Mouse (Mus musculus) midbrain, embryonic 14.5 days (tissue): Measurements from ENCODE around the gene Ssbp3. TPM values are rescaled to one million over a fixed set of nuclear protein-coding genes. Genes with fewer than 3 reads are reported as not detected.

ENCODE experiments used
- ATAC-seq: fragments of 200-750 bp; cut with Nextera tagmentation; 2 replicates; pipeline ENCODE4 v1.8.0; 2017; ENCODE audit warnings: moderate number of reproducible peaks, moderate library complexity; ENCODE audit not compliant: low FRiP score, low TSS enrichment
- DNase-seq: peaks from one replicate; pipeline ENCODE4 v3.0.0-alpha.2; 2015
- H3K27ac ChIP-seq: fragments of 300-500 bp; sonication (generic); replicated peaks from 2 replicates; pipeline ENCODE4 v1.5.1; 2014; ENCODE audit warnings: mild to moderate bottlenecking, low read depth, low read length, moderate library complexity
- H3K27me3 ChIP-seq: fragments of 300-500 bp; sonication (generic); 2 replicates; pipeline ENCODE4 v1.6.1; 2014; ENCODE audit warnings: low read length, control low read depth, mixed read lengths; ENCODE audit not compliant: control insufficient read depth, insufficient read depth
- H3K36me3 ChIP-seq: fragments of 300-500 bp; sonication (generic); 2 replicates; pipeline ENCODE4 v1.6.1; 2014; ENCODE audit warnings: low read length, control low read depth; ENCODE audit not compliant: control insufficient read depth, insufficient read depth
- H3K4me1 ChIP-seq: fragments of 300-500 bp; sonication (generic); 2 replicates; pipeline ENCODE4 v1.6.1; 2014; ENCODE audit warnings: mild to moderate bottlenecking, antibody characterized with exemption, low read length, control low read depth; ENCODE audit not compliant: control insufficient read depth, insufficient read depth
- H3K4me2 ChIP-seq: fragments of 300-500 bp; sonication (generic); 2 replicates; pipeline ENCODE4 v1.6.1; 2014; ENCODE audit warnings: mild to moderate bottlenecking, low read length, moderate library complexity
- H3K4me3 ChIP-seq: fragments of 300-500 bp; sonication (generic); replicated peaks from 2 replicates; pipeline ENCODE4 v1.5.1; 2014; ENCODE audit warnings: low read depth, low read length
- H3K9ac ChIP-seq: fragments of 300-500 bp; sonication (generic); replicated peaks from 2 replicates; pipeline ENCODE4 v1.6.1; 2014; ENCODE audit warnings: mild to moderate bottlenecking, low read length, moderate library complexity
- H3K9me3 ChIP-seq: fragments of 300-500 bp; sonication (generic); 2 replicates; pipeline ENCODE4 v1.6.1; 2016; ENCODE audit warnings: low read length, control low read depth, mixed read lengths; ENCODE audit not compliant: control insufficient read depth
- WGBS: fragments of 180-500 bp; shearing (Covaris S2); extraction: QIAGEN DNeasy Blood & Tissue Kit; methylation state at CpG from one replicate; pipeline ENCODE4 v1.1.7; 2014; 5-methylcytosine and 5-hydroxymethylcytosine counted together
- polyA plus RNA-seq: library from polyadenylated mRNA; unstranded; fragments of >200 nt; fragmentation: Nextera tagmentation; extraction: Ambion mirVana; gene quantifications from 2 replicates; pipeline ENCODE4 v1.2.1, GENCODE M21; 2014

The Ssbp3 gene
- polyA plus RNA-seq, 1 experiment from 2014 or later = 147 TPM

GRCm38 (mm10) chr4:106966443-106966842 lies 55.9 kb downstream of the Ssbp3 start:
- no peak overlapping the region for H3K4me2 ChIP-seq
- no peak overlapping the region for H3K4me3 ChIP-seq
- no peak for DNase-seq
- no peak for ATAC-seq
- H3K9ac ChIP-seq = no peak overlapping the region
- 77% methylated on average over 3 of the region's 3 CpGs for WGBS
- peaks cover 10% of the 10 kb centered on the region for H3K4me1 ChIP-seq
- no peaks in the 10 kb centered on the region for H3K27me3 ChIP-seq
- H3K27ac ChIP-seq = no peak overlapping the region
- no peaks in the 10 kb centered on the region for H3K9me3 ChIP-seq
- no peaks in the 10 kb centered on the region for H3K36me3 ChIP-seq

- Histone ChIP-seq H3K9ac (no peak overlapping the region), H3K4me3 (no peak overlapping the region), H3K27me3 (no peaks in the 10 kb centered on the region), H3K4me1 (peaks cover 26% of the 10 kb centered on the region), H3K4me2 (no peak overlapping the region), H3K36me3 (no peaks in the 10 kb centered on the region), H3K9me3 (no peaks in the 10 kb centered on the region), H3K27ac (no peak overlapping the region)
- DNase-seq (no peak), ATAC-seq (no peak)
- WGBS = 64% methylated on average over 8 of the region's 8 CpGs
Measured at GRCm38 (mm10) chr4:106968910-106969309, 58.4 kb downstream of the Ssbp3 start.

GRCm38 (mm10) chr4:106970786-106971185 lies 60.3 kb downstream of the Ssbp3 start:
- Histone ChIP-seq H3K4me1 (peaks cover 42% of the 10 kb centered on the region), H3K9me3 (no peaks in the 10 kb centered on the region), H3K9ac (no peak overlapping the region), H3K36me3 (no peaks in the 10 kb centered on the region), H3K4me2 (no peak overlapping the region), H3K27me3 (no peaks in the 10 kb centered on the region), H3K27ac (no peak overlapping the region), H3K4me3 (no peak overlapping the region)
- 91% methylated on average over 7 of the region's 7 CpGs for WGBS
- ATAC-seq (no peak), DNase-seq (no peak)

GRCm38 (mm10) chr4:106972061-106972460 lies 61.6 kb downstream of the Ssbp3 start:
- Histone ChIP-seq H3K9ac (no peak overlapping the region), H3K27me3 (no peaks in the 10 kb centered on the region), H3K9me3 (no peaks in the 10 kb centered on the region), H3K4me3 (no peak overlapping the region), H3K27ac (no peak overlapping the region), H3K4me1 (peaks cover 55% of the 10 kb centered on the region), H3K36me3 (no peaks in the 10 kb centered on the region), H3K4me2 (no peak overlapping the region)
- ATAC-seq (no peak), DNase-seq (no peak)
- 95% methylated on average over 4 of the region's 4 CpGs for WGBS

GRCm38 (mm10) chr4:106972461-106973384 lies 62.2 kb downstream of the Ssbp3 start:
- Histone ChIP-seq H3K9ac (no peak overlapping the region), H3K4me1 (peaks cover 62% of the 10 kb centered on the region), H3K9me3 (no peaks in the 10 kb centered on the region), H3K27me3 (no peaks in the 10 kb centered on the region), H3K4me3 (no peak overlapping the region), H3K36me3 (no peaks in the 10 kb centered on the region), H3K4me2 (no peak overlapping the region), H3K27ac (0 out of 2 replicates have a peak overlapping the region, but pooled peaks have one; percentile 20)
- ATAC-seq = no peak
- WGBS = 71% methylated on average over 15 of the region's 15 CpGs
- no peak for DNase-seq

- Histone ChIP-seq H3K4me3 (no peak overlapping the region), H3K9ac (no peak overlapping the region), H3K27ac (no peak overlapping the region), H3K4me1 (peaks cover 80% of the 10 kb centered on the region), H3K36me3 (no peaks in the 10 kb centered on the region), H3K9me3 (no peaks in the 10 kb centered on the region), H3K4me2 (no peak overlapping the region), H3K27me3 (no peaks in the 10 kb centered on the region)
- DNase-seq (no peak), ATAC-seq (no peak)
- WGBS = 64% methylated on average over 6 of the region's 6 CpGs
Measured at GRCm38 (mm10) chr4:106975324-106975723, 64.8 kb downstream of the Ssbp3 start.

GRCm38 (mm10) chr4:106975890-106976289 lies 65.4 kb downstream of the Ssbp3 start:
- no peak overlapping the region; the same call in 1 of the 2 replicates for H3K9ac ChIP-seq
- peaks cover 86% of the 10 kb centered on the region for H3K4me1 ChIP-seq
- H3K4me3 ChIP-seq = no peak overlapping the region
- no peaks in the 10 kb centered on the region for H3K9me3 ChIP-seq
- no peak for DNase-seq
- 53% methylated on average over 4 of the region's 4 CpGs for WGBS
- no peaks in the 10 kb centered on the region for H3K27me3 ChIP-seq
- no peak for ATAC-seq
- no peak overlapping the region for H3K4me2 ChIP-seq
- 0 out of 2 replicates have a peak overlapping the region, but pooled peaks have one; percentile 32 for H3K27ac ChIP-seq
- no peaks in the 10 kb centered on the region for H3K36me3 ChIP-seq

- H3K9ac ChIP-seq = no peak overlapping the region; the same call in 1 of the 2 replicates
- peaks cover 85% of the 10 kb centered on the region for H3K4me1 ChIP-seq
- no peak for ATAC-seq
- DNase-seq = no peak
- no peak overlapping the region for H3K4me2 ChIP-seq
- H3K36me3 ChIP-seq = 0 out of 2 replicates have a peak, but pooled peaks cover under 1% of the 10 kb centered on the region
- H3K27ac ChIP-seq = peak overlapping the region; percentile 32
- no peaks in the 10 kb centered on the region for H3K9me3 ChIP-seq
- H3K4me3 ChIP-seq = no peak overlapping the region
- WGBS = 38% methylated on average over 2 of the region's 2 CpGs
- no peaks in the 10 kb centered on the region for H3K27me3 ChIP-seq
Measured at GRCm38 (mm10) chr4:106976576-106976975, 66.1 kb downstream of the Ssbp3 start.

- Histone ChIP-seq H3K9me3 (no peaks in the 10 kb centered on the region), H3K4me1 (peaks cover 87% of the 10 kb centered on the region), H3K4me3 (no peak overlapping the region), H3K27me3 (no peaks in the 10 kb centered on the region), H3K36me3 (0 out of 2 replicates have a peak, but pooled peaks cover 3% of the 10 kb centered on the region), H3K4me2 (no peak overlapping the region), H3K9ac (no peak overlapping the region; the same call in 1 of the 2 replicates), H3K27ac (peak overlapping the region; percentile 60)
- no peak for DNase-seq
- 5% methylated on average over 6 of the region's 6 CpGs for WGBS
- ATAC-seq = no peak
Measured at GRCm38 (mm10) chr4:106977218-106977651, 66.7 kb downstream of the Ssbp3 start.
